Mouse (Mus musculus): Measurements from ENCODE around the gene Slc25a45. TPM values are rescaled to one million over a fixed set of nuclear protein-coding genes. Genes with fewer than 3 reads are reported as not detected.
"Not testable (repeated sequence)": the region's sequence is repeated elsewhere in the genome, so short reads cannot be mapped to it uniquely, and the experiment has no call there.

The Slc25a45 gene
- polyA plus RNA-seq, 1 experiment from 2014 or later, result 3.4 TPM

GRCm38 (mm10) chr19:5882079-5882478 lies 4.5 kb downstream of the Slc25a45 start:
- H3K9ac ChIP-seq (ENCODE audit: low read depth, low read length); H3K4me2 ChIP-seq (ENCODE audit: low read depth, low read length); ATAC-seq; H3K4me3 ChIP-seq (ENCODE audit: low read length); H3K9me3 ChIP-seq (ENCODE audit: control insufficient read depth, low read length); H3K27ac ChIP-seq (ENCODE audit: low read length); H3K27me3 ChIP-seq (replicated peaks; ENCODE audit: control insufficient read depth, insufficient read depth, low read length); H3K36me3 ChIP-seq (ENCODE audit: control insufficient read depth, insufficient read depth, low read length): not testable (repeated sequence)
- WGBS, result 79% methylated on average over 5 of the region's 5 CpGs
- peaks cover 19% of the 10 kb centered on the region for H3K4me1 ChIP-seq (ENCODE audit: control insufficient read depth, insufficient read depth, low read length)

DNA sequence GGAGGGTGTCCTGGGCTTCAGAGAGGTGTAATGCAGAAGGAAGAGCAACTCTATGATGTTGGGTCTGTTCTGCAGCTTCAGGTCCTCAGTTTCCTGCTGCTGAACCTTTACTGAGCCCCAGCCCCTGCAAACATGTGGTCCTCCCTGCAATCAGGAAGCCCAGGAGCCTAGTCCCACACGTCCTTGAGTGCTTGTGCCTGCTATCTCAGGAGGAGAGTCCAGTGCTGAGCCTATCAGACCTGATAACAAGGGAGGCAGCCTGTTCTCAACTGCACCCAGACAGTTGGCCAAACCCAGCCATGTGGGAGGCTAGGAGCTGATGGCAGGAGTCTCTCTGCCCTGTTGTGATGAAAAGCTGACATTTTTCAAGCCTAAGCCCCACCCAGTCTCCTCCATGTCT lies 6.3 kb downstream of the Slc25a45 start:
- H3K36me3 ChIP-seq (ENCODE audit: control insufficient read depth, insufficient read depth, low read length), result no peaks in the 10 kb centered on the region
- H3K4me1 ChIP-seq (ENCODE audit: control insufficient read depth, insufficient read depth, low read length), result peaks cover 14% of the 10 kb centered on the region
- peak overlapping the region; percentile 57 for H3K27ac ChIP-seq (ENCODE audit: low read length)
- WGBS, result 21% methylated on average over 1 of the region's 1 CpGs
- ATAC-seq, result peak; percentile 74
- no peaks in the 10 kb centered on the region for H3K27me3 ChIP-seq (replicated peaks; ENCODE audit: control insufficient read depth, insufficient read depth, low read length)
- 0 out of 2 replicates have a peak overlapping the region, but pooled peaks have one; percentile 2 for H3K9ac ChIP-seq (ENCODE audit: low read depth, low read length)
- H3K4me3 ChIP-seq (ENCODE audit: low read length), result no peak overlapping the region
- H3K9me3 ChIP-seq (ENCODE audit: control insufficient read depth, low read length), result no peaks in the 10 kb centered on the region
- H3K4me2 ChIP-seq (ENCODE audit: low read depth, low read length), result no peak overlapping the region

GRCm38 (mm10) chr19:5885838-5886237 lies 8.2 kb downstream of the Slc25a45 start:
- H3K27ac ChIP-seq (ENCODE audit: low read length), result no peak overlapping the region
- H3K36me3 ChIP-seq (ENCODE audit: control insufficient read depth, insufficient read depth, low read length), result no peaks in the 10 kb centered on the region
- 65% methylated on average over 4 of the region's 4 CpGs for WGBS
- peaks cover 8% of the 10 kb centered on the region for H3K4me1 ChIP-seq (ENCODE audit: control insufficient read depth, insufficient read depth, low read length)
- H3K27me3 ChIP-seq (replicated peaks; ENCODE audit: control insufficient read depth, insufficient read depth, low read length), result no peaks in the 10 kb centered on the region
- no peaks in the 10 kb centered on the region for H3K9me3 ChIP-seq (ENCODE audit: control insufficient read depth, low read length)
- H3K4me3 ChIP-seq (ENCODE audit: low read length), result no peak overlapping the region
- H3K9ac ChIP-seq (ENCODE audit: low read depth, low read length), result no peak overlapping the region
- no peak for ATAC-seq
- no peak overlapping the region for H3K4me2 ChIP-seq (ENCODE audit: low read depth, low read length)

GRCm38 (mm10) chr19:5887234-5887815 lies 9.7 kb downstream of the Slc25a45 start:
- Histone ChIP-seq H3K27ac (ENCODE audit: low read length) (no peak overlapping the region), H3K9me3 (ENCODE audit: control insufficient read depth, low read length) (no peaks in the 10 kb centered on the region), H3K4me1 (ENCODE audit: control insufficient read depth, insufficient read depth, low read length) (peaks cover 7% of the 10 kb centered on the region; the same call in 1 of the 2 replicates), H3K4me3 (ENCODE audit: low read length) (no peak overlapping the region), H3K4me2 (ENCODE audit: low read depth, low read length) (no peak overlapping the region), H3K27me3 (replicated peaks; ENCODE audit: control insufficient read depth, insufficient read depth, low read length) (no peaks in the 10 kb centered on the region), H3K36me3 (ENCODE audit: control insufficient read depth, insufficient read depth, low read length) (no peaks in the 10 kb centered on the region), H3K9ac (ENCODE audit: low read depth, low read length) (no peak overlapping the region)
- 61% methylated on average over 3 of the region's 3 CpGs for whole genome bisulfite sequencing
- peak; percentile 56 for ATAC-seq

DNA sequence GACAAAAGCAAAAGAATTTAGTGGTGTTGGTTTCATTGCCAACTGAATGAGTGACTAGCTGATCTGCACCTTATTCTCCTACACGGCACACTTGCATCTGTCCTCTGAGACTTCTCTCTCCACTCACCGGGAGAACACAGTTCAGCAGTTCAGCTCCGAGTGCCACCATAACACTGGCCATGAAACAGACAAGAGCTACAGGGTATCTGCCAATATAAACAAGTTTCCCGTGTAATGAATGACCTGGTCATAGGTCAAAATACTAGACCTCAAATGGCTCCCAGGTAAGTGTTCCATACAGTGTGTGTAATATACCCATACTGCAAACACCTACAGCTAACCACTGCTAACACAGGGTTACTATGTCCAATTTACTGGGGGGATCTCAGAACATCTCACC lies 11.6 kb downstream of the Slc25a45 start:
- H3K4me2 ChIP-seq (ENCODE audit: low read depth, low read length), result no peak overlapping the region
- WGBS, result 43% methylated on average over 4 of the region's 4 CpGs
- no peak overlapping the region for H3K4me3 ChIP-seq (ENCODE audit: low read length)
- no peaks in the 10 kb centered on the region for H3K9me3 ChIP-seq (ENCODE audit: control insufficient read depth, low read length)
- ATAC-seq, result no peak
- H3K27ac ChIP-seq (ENCODE audit: low read length), result no peak overlapping the region
- H3K4me1 ChIP-seq (ENCODE audit: control insufficient read depth, insufficient read depth, low read length), result peaks cover 12% of the 10 kb centered on the region; the same call in 1 of the 2 replicates
- no peaks in the 10 kb centered on the region for H3K27me3 ChIP-seq (replicated peaks; ENCODE audit: control insufficient read depth, insufficient read depth, low read length)
- no peaks in the 10 kb centered on the region for H3K36me3 ChIP-seq (ENCODE audit: control insufficient read depth, insufficient read depth, low read length)
- no peak overlapping the region for H3K9ac ChIP-seq (ENCODE audit: low read depth, low read length)

DNA sequence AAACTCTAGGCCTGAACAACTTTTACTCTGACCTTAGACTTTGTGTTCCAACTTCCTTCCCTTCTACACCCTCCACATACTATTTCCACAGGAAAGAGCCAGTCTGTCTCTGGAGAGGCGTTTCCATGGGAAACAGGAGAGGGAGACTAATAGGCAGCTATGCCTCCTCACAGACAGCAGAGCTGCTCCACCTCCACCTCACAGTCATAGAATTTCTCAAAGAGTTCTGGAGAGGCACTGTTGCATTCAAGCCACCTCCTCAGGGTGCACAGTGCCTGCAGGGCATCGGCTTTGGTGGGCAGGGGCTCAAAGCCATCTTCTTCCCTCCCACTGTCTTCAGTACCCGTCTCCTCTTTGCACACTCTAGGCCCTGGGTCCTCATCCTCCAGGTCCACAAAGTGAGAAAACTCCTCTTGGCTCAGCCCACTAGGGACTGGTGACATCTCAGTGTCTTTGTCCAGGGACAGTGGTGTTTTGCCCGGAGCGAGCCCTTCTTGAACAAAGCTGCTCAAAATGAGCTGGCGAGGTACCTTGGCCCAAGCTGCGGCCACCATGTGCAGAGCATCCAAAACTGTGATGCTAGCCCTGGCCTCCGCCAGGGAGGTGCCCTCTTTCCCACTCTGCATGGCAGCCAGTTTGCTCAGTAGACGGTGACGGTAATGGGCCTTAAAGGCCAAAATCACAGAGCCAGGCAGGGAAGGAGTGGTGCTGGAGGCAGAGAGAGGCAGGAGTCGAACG lies 14.1 kb downstream of the Slc25a45 start:
- H3K27me3 ChIP-seq (replicated peaks; ENCODE audit: control insufficient read depth, insufficient read depth, low read length), result no peaks in the 10 kb centered on the region
- H3K4me2 ChIP-seq (ENCODE audit: low read depth, low read length), result no peak overlapping the region
- no peak overlapping the region for H3K9ac ChIP-seq (ENCODE audit: low read depth, low read length)
- H3K4me3 ChIP-seq (ENCODE audit: low read length), result no peak overlapping the region
- WGBS, result 92% methylated on average over 12 of the region's 12 CpGs
- H3K36me3 ChIP-seq (ENCODE audit: control insufficient read depth, insufficient read depth, low read length), result peaks cover 3% of the 10 kb centered on the region; the same call in 1 of the 2 replicates
- ATAC-seq, result no peak
- peaks cover 15% of the 10 kb centered on the region; the same call in 1 of the 2 replicates for H3K4me1 ChIP-seq (ENCODE audit: control insufficient read depth, insufficient read depth, low read length)
- no peaks in the 10 kb centered on the region for H3K9me3 ChIP-seq (ENCODE audit: control insufficient read depth, low read length)
- no peak overlapping the region for H3K27ac ChIP-seq (ENCODE audit: low read length)

- peaks cover 13% of the 10 kb centered on the region; the same call in 1 of the 2 replicates for H3K4me1 ChIP-seq (ENCODE audit: control insufficient read depth, insufficient read depth, low read length)
- H3K9ac ChIP-seq (ENCODE audit: low read depth, low read length), result no peak overlapping the region
- no peak overlapping the region for H3K4me2 ChIP-seq (ENCODE audit: low read depth, low read length)
- H3K36me3 ChIP-seq (ENCODE audit: control insufficient read depth, insufficient read depth, low read length), result peaks cover 4% of the 10 kb centered on the region; the same call in 1 of the 2 replicates
- H3K4me3 ChIP-seq (ENCODE audit: low read length), result no peak overlapping the region
- WGBS, result 94% methylated on average over 7 of the region's 7 CpGs
- no peak overlapping the region for H3K27ac ChIP-seq (ENCODE audit: low read length)
- no peak for ATAC-seq
- no peaks in the 10 kb centered on the region for H3K27me3 ChIP-seq (replicated peaks; ENCODE audit: control insufficient read depth, insufficient read depth, low read length)
- no peaks in the 10 kb centered on the region for H3K9me3 ChIP-seq (ENCODE audit: control insufficient read depth, low read length)
These were observed 14.7 kb downstream of the Slc25a45 start for GRCm38 (mm10) chr19:5892262-5892661.

GRCm38 (mm10) chr19:5892735-5893134 lies 15.1 kb downstream of the Slc25a45 start:
- no peak overlapping the region for H3K27ac ChIP-seq (ENCODE audit: low read length)
- 0 out of 2 replicates have a peak overlapping the region, but pooled peaks have one; percentile 84 for H3K9ac ChIP-seq (ENCODE audit: low read depth, low read length)
- no peaks in the 10 kb centered on the region for H3K9me3 ChIP-seq (ENCODE audit: control insufficient read depth, low read length)
- H3K27me3 ChIP-seq (replicated peaks; ENCODE audit: control insufficient read depth, insufficient read depth, low read length), result no peaks in the 10 kb centered on the region
- no peak overlapping the region for H3K4me2 ChIP-seq (ENCODE audit: low read depth, low read length)
- peaks cover 11% of the 10 kb centered on the region; the same call in 1 of the 2 replicates for H3K4me1 ChIP-seq (ENCODE audit: control insufficient read depth, insufficient read depth, low read length)
- no peak overlapping the region for H3K4me3 ChIP-seq (ENCODE audit: low read length)
- WGBS, result 95% methylated on average over 13 of the region's 13 CpGs
- ATAC-seq, result no peak
- peaks cover 4% of the 10 kb centered on the region; the same call in 1 of the 2 replicates for H3K36me3 ChIP-seq (ENCODE audit: control insufficient read depth, insufficient read depth, low read length)

DNA sequence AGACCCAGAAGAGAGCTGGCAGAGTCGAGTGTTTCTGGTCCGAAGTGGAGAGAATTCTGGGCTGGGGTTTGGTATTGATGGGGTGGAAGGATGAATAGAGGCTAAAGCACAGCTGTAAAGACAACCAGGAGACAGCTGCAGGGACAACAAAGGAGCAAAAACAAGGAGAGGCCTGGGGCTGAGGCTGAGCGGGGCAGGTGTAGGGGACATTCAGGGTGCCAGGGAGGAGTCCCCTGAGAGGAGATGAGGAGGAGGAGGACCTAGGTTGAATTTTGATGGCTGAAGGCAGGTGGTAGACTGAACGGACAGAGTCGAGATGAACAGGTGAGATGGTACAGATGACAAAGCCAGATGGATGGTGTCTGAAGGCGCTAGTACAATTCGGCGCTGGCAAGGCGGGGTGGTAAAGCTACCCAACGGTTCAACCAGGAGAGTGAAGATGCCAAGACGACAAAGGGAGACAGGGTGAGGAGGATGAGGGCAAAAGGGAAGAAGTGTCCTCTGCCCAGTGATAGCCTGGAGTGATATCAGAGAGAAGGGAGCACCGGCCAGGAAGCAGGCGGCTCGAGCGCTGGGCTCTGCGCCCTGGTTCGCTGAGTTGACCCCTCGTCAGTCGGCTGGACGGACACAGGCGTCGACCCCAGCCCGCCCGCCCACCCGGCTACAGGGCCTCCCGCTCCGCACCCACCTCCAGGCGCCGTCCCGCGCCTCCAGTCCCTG lies 15.8 kb downstream of the Slc25a45 start:
- Histone ChIP-seq H3K4me2 (ENCODE audit: low read depth, low read length) (peak overlapping the region; percentile 99), H3K36me3 (ENCODE audit: control insufficient read depth, insufficient read depth, low read length) (peaks cover 7% of the 10 kb centered on the region; the same call in 1 of the 2 replicates), H3K27ac (ENCODE audit: low read length) (no peak overlapping the region), H3K27me3 (replicated peaks; ENCODE audit: control insufficient read depth, insufficient read depth, low read length) (no peaks in the 10 kb centered on the region), H3K9me3 (ENCODE audit: control insufficient read depth, low read length) (no peaks in the 10 kb centered on the region), H3K4me1 (ENCODE audit: control insufficient read depth, insufficient read depth, low read length) (peaks cover 11% of the 10 kb centered on the region; the same call in 1 of the 2 replicates), H3K9ac (ENCODE audit: low read depth, low read length) (peak overlapping the region; percentile 84), H3K4me3 (ENCODE audit: low read length) (peak overlapping the region; percentile 72)
- 10% methylated on average over 27 of the region's 31 CpGs for WGBS
- ATAC-seq, result peak; percentile 56; the same call in 1 of the 2 replicates
